Mouse (Mus musculus) mouse embryonic stem cell (cell line): ENCODE results near the gene Kcnk1.

ENCODE experiments used
- in situ Hi-C, 2 experiments: fragments of 300-500 bp; cut with MboI; formaldehyde crosslinking; loops; 1 replicate in 1 of 2; 3 replicates in 1 of 2; pipeline ENCODE4 v1.14.3; 2019 to 2020; ENCODE audit warnings: low sequenced_read_pairs in 2 of 2, low pct_unique_long_range_greater_than_20kb in 1 of 2, mixed read lengths in 1 of 2; ENCODE audit not compliant: unreplicated experiment in 1 of 2

Kcnk1 gene

GRCm38 (mm10) chr8:126027486-126027885 lies 32.5 kb downstream of the Kcnk1 start:
- in situ Hi-C loops = no loop called here

- in situ Hi-C loops = no loop called here
These were observed 34.0 kb downstream of the Kcnk1 start for GRCm38 (mm10) chr8:126028941-126029340.

- in situ Hi-C loops = no loop called here
These were observed 37.8 kb downstream of the Kcnk1 start for GRCm38 (mm10) chr8:126032776-126033175.

GRCm38 (mm10) chr8:126035046-126035445 lies 40.1 kb downstream of the Kcnk1 start:
- in situ Hi-C loops = no loop called here

GRCm38 (mm10) chr8:126036340-126036739 lies 41.4 kb downstream of the Kcnk1 start:
- in situ Hi-C loops = no loop called here

GRCm38 (mm10) chr8:126045751-126046150 lies 50.8 kb downstream of the Kcnk1 start:
- in situ Hi-C loops = no loop called here

GRCm38 (mm10) chr8:126053911-126054310 lies 58.9 kb downstream of the Kcnk1 start:
- in situ Hi-C loops = no loop called here

GRCm38 (mm10) chr8:126058876-126059275 lies 63.9 kb downstream of the Kcnk1 start:
- in situ Hi-C loops = no loop called here

- in situ Hi-C loops = loop anchor here in 1 of 2 experiments (10.0 kb wide), 1 partner anchor 108 kb away; no protein-coding TSS in a partner anchor
These were observed 67.9 kb downstream of the Kcnk1 start for GRCm38 (mm10) chr8:126062844-126063243.

- in situ Hi-C loops = loop anchor here in 1 of 2 experiments (10.0 kb wide), 1 partner anchor 109 kb away; no protein-coding TSS in a partner anchor
These were observed 69.0 kb downstream of the Kcnk1 start for GRCm38 (mm10) chr8:126063832-126064409.

- in situ Hi-C loops = loop anchor here in 1 of 2 experiments (10.0 kb wide), 1 partner anchor 110 kb away; no protein-coding TSS in a partner anchor
These were observed 69.7 kb downstream of the Kcnk1 start for GRCm38 (mm10) chr8:126064587-126065145.

GRCm38 (mm10) chr8:126067306-126067705 lies 72.3 kb downstream of the Kcnk1 start:
- in situ Hi-C loops = loop anchor here in 1 of 2 experiments (10.0 kb wide), 1 partner anchor 113 kb away; no protein-coding TSS in a partner anchor

GRCm38 (mm10) chr8:126068136-126068535 lies 73.2 kb downstream of the Kcnk1 start:
- in situ Hi-C loops = loop anchor here in 1 of 2 experiments (10.0 kb wide), 1 partner anchor 113 kb away; no protein-coding TSS in a partner anchor

GRCm38 (mm10) chr8:126072678-126073077 lies 77.7 kb downstream of the Kcnk1 start:
- in situ Hi-C loops = no loop called here

GRCm38 (mm10) chr8:126073141-126073740 lies 78.3 kb downstream of the Kcnk1 start:
- in situ Hi-C loops = no loop called here

- in situ Hi-C loops = no loop called here
These were observed 79.1 kb downstream of the Kcnk1 start for GRCm38 (mm10) chr8:126074111-126074510.

GRCm38 (mm10) chr8:126075400-126075799 lies 80.4 kb downstream of the Kcnk1 start:
- in situ Hi-C loops = no loop called here
